Mouse (Mus musculus) embryonic fibroblast, embryonic 13.5 days (primary cell): ENCODE measurements around the gene Prkar1b.

Source experiments
- CTCF ChIP-seq: IDR thresholded peaks from 2 replicates; pipeline ENCODE4 v1.5.1; 2011; ENCODE audit warnings: mild to moderate bottlenecking, control low read depth, low read length, moderate library complexity, borderline replicate concordance; ENCODE audit not compliant: insufficient read depth
- POLR2A ChIP-seq: IDR thresholded peaks from 2 replicates; pipeline ENCODE4 v1.6.1; 2011; ENCODE audit warnings: low read depth, mild to moderate bottlenecking, control low read depth, low read length, moderate library complexity

GRCm38 (mm10) chr5:139141326-139141725 is 8.5 kb downstream of the Prkar1b start:
- TF ChIP-seq POLR2A = no peak
- TF ChIP-seq CTCF = no peak
